Mouse (Mus musculus) thymus, adult 2 months (tissue): Measurements from ENCODE around the gene Idh2.

ENCODE experiments used
- CTCF ChIP-seq: fragments of 200-500 bp; IDR thresholded peaks from 2 replicates; pipeline ENCODE4 v1.5.1; 2012; ENCODE audit warnings: mild to moderate bottlenecking, control low read depth, low read length, moderate library complexity, borderline replicate concordance; ENCODE audit not compliant: control insufficient read depth, poor library complexity, insufficient read depth; ENCODE audit errors: extremely low read depth
- POLR2A ChIP-seq: fragments of 200-500 bp; IDR thresholded peaks from 2 replicates; pipeline ENCODE4 v1.6.1; 2012; ENCODE audit warnings: mild to moderate bottlenecking, low read length, control low read depth, moderate library complexity; ENCODE audit not compliant: control insufficient read depth, poor library complexity, insufficient read depth; ENCODE audit errors: extremely low read depth

DNA sequence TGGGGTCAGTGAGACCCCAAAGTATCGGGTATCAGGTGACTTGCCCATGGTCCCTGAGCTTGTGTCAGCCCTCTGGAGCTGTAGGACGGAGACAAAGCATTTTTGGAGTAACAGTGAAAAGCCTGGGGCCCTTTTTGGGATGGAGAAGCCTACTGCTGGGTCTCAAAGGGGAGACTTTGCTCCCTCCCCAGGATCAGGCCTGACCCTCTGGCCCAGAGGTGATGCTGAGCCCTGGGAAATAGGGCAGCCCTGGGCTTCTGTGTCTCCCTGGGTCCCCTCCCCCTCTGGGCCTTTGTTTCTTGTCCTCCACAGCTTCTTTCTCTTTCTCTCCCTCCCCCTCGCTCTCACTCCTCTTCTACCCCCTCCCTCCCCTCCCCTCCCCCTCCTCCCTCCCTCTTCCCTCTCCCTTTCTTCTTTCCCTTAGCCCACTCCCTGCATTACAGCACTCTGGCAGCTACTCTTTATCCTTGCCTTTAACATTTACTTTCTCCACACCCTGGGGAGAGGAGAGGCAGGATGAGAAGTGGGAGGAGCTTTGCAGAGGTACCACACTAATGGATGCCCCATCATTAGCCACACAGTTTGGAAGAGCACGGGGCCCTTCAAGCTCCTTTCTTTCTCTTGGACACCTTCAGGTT lies 39.1 kb downstream of the Idh2 start:
- TF ChIP-seq CTCF (no peak), POLR2A (no peak)
